Mouse (Mus musculus) lung, embryonic 16.5 days (tissue): ENCODE data around the gene Il10ra. TPM values are rescaled to one million over a fixed set of nuclear protein-coding genes. Genes with fewer than 3 reads are reported as not detected.

Experiments used
- ATAC-seq: fragments of 200-750 bp; cut with Nextera tagmentation; 2 replicates; pipeline ENCODE4 v1.8.0; 2017; ENCODE audit warnings: low read depth, mild to moderate bottlenecking, moderate library complexity
- H3K27ac ChIP-seq: fragments of 300-500 bp; sonication (generic); 2 replicates; pipeline ENCODE4 v1.5.1; 2014; ENCODE audit warnings: mild to moderate bottlenecking, control low read depth, low read length
- H3K27me3 ChIP-seq: fragments of 300-500 bp; sonication (generic); 2 replicates; pipeline ENCODE4 v1.6.1; 2014; ENCODE audit warnings: low read depth, low read length, mixed read lengths; ENCODE audit not compliant: control insufficient read depth, insufficient read depth
- H3K36me3 ChIP-seq: fragments of 300-500 bp; sonication (generic); 2 replicates; pipeline ENCODE4 v1.6.1; 2014; ENCODE audit warnings: low read length; ENCODE audit not compliant: control insufficient read depth, insufficient read depth
- H3K4me1 ChIP-seq: fragments of 300-500 bp; sonication (generic); replicated peaks from 2 replicates; pipeline ENCODE4 v1.6.1; 2014; ENCODE audit warnings: low read length, mixed read lengths; ENCODE audit not compliant: control insufficient read depth, insufficient read depth
- H3K4me2 ChIP-seq: fragments of 300-500 bp; sonication (generic); 2 replicates; pipeline ENCODE4 v1.6.1; 2014; ENCODE audit warnings: low read depth, low read length, control low read depth
- H3K4me3 ChIP-seq: fragments of 300-500 bp; sonication (generic); 2 replicates; pipeline ENCODE4 v1.5.1; 2014; ENCODE audit warnings: mild to moderate bottlenecking, low read length, control low read depth
- H3K9ac ChIP-seq: fragments of 300-500 bp; sonication (generic); 2 replicates; pipeline ENCODE4 v1.6.1; 2014; ENCODE audit warnings: low read length, control low read depth
- H3K9me3 ChIP-seq: fragments of 300-500 bp; sonication (generic); 2 replicates; pipeline ENCODE4 v1.6.1; 2016; ENCODE audit warnings: low read length; ENCODE audit not compliant: control insufficient read depth
- WGBS: fragments of 180-500 bp; shearing (Covaris S2); extraction: QIAGEN DNeasy Blood & Tissue Kit; methylation state at CpG from one replicate; pipeline ENCODE4 v1.1.7; 2014; 5-methylcytosine and 5-hydroxymethylcytosine counted together
- polyA plus RNA-seq: library from polyadenylated mRNA; unstranded; fragments of >200 nt; fragmentation: Nextera tagmentation; extraction: Ambion mirVana; gene quantifications from 2 replicates; pipeline ENCODE4 v1.2.1, GENCODE M21; 2015

Gene Il10ra
- polyA plus RNA-seq, 1 experiment from 2014 or later, result 1.1 TPM

GRCm38 (mm10) chr9:45299231-45300006, 30.5 kb upstream of the Il10ra start:
- WGBS, result 77% methylated on average over 11 of the region's 11 CpGs
- Histone ChIP-seq H3K9ac (no peak overlapping the region), H3K27ac (no peak overlapping the region), H3K9me3 (0 out of 2 replicates have a peak, but pooled peaks cover 2% of the 10 kb centered on the region), H3K27me3 (no peaks in the 10 kb centered on the region), H3K36me3 (no peaks in the 10 kb centered on the region), H3K4me3 (no peak overlapping the region), H3K4me2 (no peak overlapping the region), H3K4me1 (no peaks in the 10 kb centered on the region)
- no peak for ATAC-seq

- Histone ChIP-seq H3K27ac (no peak overlapping the region), H3K4me2 (no peak overlapping the region), H3K27me3 (no peaks in the 10 kb centered on the region), H3K36me3 (no peaks in the 10 kb centered on the region), H3K4me3 (no peak overlapping the region), H3K9me3 (no peaks in the 10 kb centered on the region), H3K4me1 (no peaks in the 10 kb centered on the region), H3K9ac (no peak overlapping the region)
- 33% methylated on average over 10 of the region's 10 CpGs for WGBS
- ATAC-seq, result no peak
Measured at GRCm38 (mm10) chr9:45294210-45295011, 25.5 kb upstream of the Il10ra start.

GRCm38 (mm10) chr9:45291481-45292168, 22.7 kb upstream of the Il10ra start:
- H3K4me2 ChIP-seq, result no peak overlapping the region
- ATAC-seq, result no peak

GRCm38 (mm10) chr9:45282466-45282865, 13.5 kb upstream of the Il10ra start:
- no peaks in the 10 kb centered on the region for H3K36me3 ChIP-seq
- H3K9ac ChIP-seq, result no peak overlapping the region
- no peak overlapping the region for H3K27ac ChIP-seq
- H3K9me3 ChIP-seq, result no peaks in the 10 kb centered on the region
- ATAC-seq, result no peak
- H3K4me2 ChIP-seq, result no peak overlapping the region
- no peaks in the 10 kb centered on the region for H3K27me3 ChIP-seq
- no peak overlapping the region for H3K4me3 ChIP-seq
- no peaks in the 10 kb centered on the region for H3K4me1 ChIP-seq
- 70% methylated on average over 5 of the region's 5 CpGs for WGBS

More at GRCm38 (mm10) chr9:45291481-45292168, 22.7 kb upstream of the Il10ra start:
- Histone ChIP-seq H3K27me3 (no peaks in the 10 kb centered on the region), H3K36me3 (no peaks in the 10 kb centered on the region), H3K27ac (no peak overlapping the region), H3K4me1 (no peaks in the 10 kb centered on the region), H3K9ac (no peak overlapping the region), H3K4me3 (no peak overlapping the region), H3K9me3 (no peaks in the 10 kb centered on the region)
- WGBS, result 77% methylated on average over 11 of the region's 11 CpGs

- Histone ChIP-seq H3K4me1 (no peaks in the 10 kb centered on the region), H3K4me2 (no peak overlapping the region), H3K36me3 (no peaks in the 10 kb centered on the region), H3K4me3 (no peak overlapping the region), H3K9me3 (no peaks in the 10 kb centered on the region), H3K27me3 (no peaks in the 10 kb centered on the region), H3K9ac (no peak overlapping the region), H3K27ac (no peak overlapping the region)
- WGBS, result 72% methylated on average over 3 of the region's 3 CpGs
- no peak for ATAC-seq
Measured at GRCm38 (mm10) chr9:45280891-45281290, 11.9 kb upstream of the Il10ra start.

- H3K4me3 ChIP-seq, result no peak overlapping the region
- no peak overlapping the region for H3K27ac ChIP-seq
- no peak overlapping the region for H3K9ac ChIP-seq
- no peaks in the 10 kb centered on the region for H3K36me3 ChIP-seq
- no peaks in the 10 kb centered on the region for H3K9me3 ChIP-seq
- ATAC-seq, result no peak
- H3K4me2 ChIP-seq, result no peak overlapping the region
- 47% methylated on average over 3 of the region's 3 CpGs for WGBS
- H3K27me3 ChIP-seq, result no peaks in the 10 kb centered on the region
- no peaks in the 10 kb centered on the region for H3K4me1 ChIP-seq
Measured at GRCm38 (mm10) chr9:45280059-45280458, 11.1 kb upstream of the Il10ra start.

GRCm38 (mm10) chr9:45274635-45275034, 5.7 kb upstream of the Il10ra start:
- Histone ChIP-seq H3K27me3 (peaks cover 6% of the 10 kb centered on the region), H3K9me3 (no peaks in the 10 kb centered on the region), H3K9ac (no peak overlapping the region), H3K4me2 (no peak overlapping the region), H3K27ac (no peak overlapping the region), H3K4me1 (no peaks in the 10 kb centered on the region), H3K4me3 (no peak overlapping the region), H3K36me3 (no peaks in the 10 kb centered on the region)
- 83% methylated on average over 2 of the region's 2 CpGs for WGBS
- ATAC-seq, result no peak

- Histone ChIP-seq H3K9me3 (no peaks in the 10 kb centered on the region), H3K27ac (no peak overlapping the region), H3K9ac (no peak overlapping the region), H3K4me2 (no peak overlapping the region), H3K4me1 (no peaks in the 10 kb centered on the region), H3K27me3 (peaks cover 10% of the 10 kb centered on the region), H3K4me3 (no peak overlapping the region), H3K36me3 (no peaks in the 10 kb centered on the region)
- ATAC-seq, result no peak
- WGBS, result 73% methylated on average over 4 of the region's 4 CpGs
Measured at GRCm38 (mm10) chr9:45274218-45274617, 5.3 kb upstream of the Il10ra start.

GRCm38 (mm10) chr9:45272213-45272612, 3.3 kb upstream of the Il10ra start:
- Histone ChIP-seq H3K36me3 (no peaks in the 10 kb centered on the region), H3K9ac (no peak overlapping the region), H3K27me3 (peaks cover 28% of the 10 kb centered on the region), H3K27ac (no peak overlapping the region), H3K4me1 (no peaks in the 10 kb centered on the region), H3K9me3 (no peaks in the 10 kb centered on the region), H3K4me2 (no peak overlapping the region), H3K4me3 (no peak overlapping the region)
- whole genome bisulfite sequencing, result 41% methylated on average over 5 of the region's 5 CpGs
- ATAC-seq, result no peak
